Mouse (Mus musculus) mouse trophoblast stem cell (cell line): ENCODE data around the gene Angptl2.
"Not testable (repeated sequence)": the region's sequence is repeated elsewhere in the genome, so short reads cannot be mapped to it uniquely, and the experiment has no call there.

Experiments used
- in situ Hi-C, 2 experiments: fragments of 300-500 bp; cut with MseI, MboI; formaldehyde crosslinking; loops; 2 replicates in 1 of 2; 3 replicates in 1 of 2; pipeline ENCODE4 v1.15.1; 2025

The Angptl2 gene

GRCm38 (mm10) chr2:33200368-33201068, 15.4 kb upstream of the Angptl2 start:
- in situ Hi-C loops: no loop called here

GRCm38 (mm10) chr2:33203284-33203683, 12.6 kb upstream of the Angptl2 start:
- in situ Hi-C loops: no loop called here

DNA sequence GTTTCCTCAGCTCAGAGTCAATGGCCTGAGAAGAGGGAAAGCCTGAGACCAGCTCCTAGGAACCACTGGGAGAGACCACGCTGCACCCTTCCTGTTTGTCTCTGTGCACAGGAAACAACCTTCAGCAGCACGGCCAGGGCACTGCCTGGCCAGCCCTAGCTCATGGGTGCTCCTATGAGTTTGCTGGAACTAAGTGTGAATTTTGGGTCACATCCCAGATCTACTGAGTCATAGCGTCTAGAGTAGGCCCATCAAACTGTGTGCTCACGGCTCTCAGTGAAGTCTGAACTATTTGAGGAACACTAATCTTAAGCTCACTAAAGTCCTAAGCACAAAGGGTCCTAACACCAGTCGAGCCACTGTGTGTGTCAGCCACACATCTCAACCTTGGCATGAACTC, 10.9 kb upstream of the Angptl2 start:
- in situ Hi-C loops: no loop called here

DNA sequence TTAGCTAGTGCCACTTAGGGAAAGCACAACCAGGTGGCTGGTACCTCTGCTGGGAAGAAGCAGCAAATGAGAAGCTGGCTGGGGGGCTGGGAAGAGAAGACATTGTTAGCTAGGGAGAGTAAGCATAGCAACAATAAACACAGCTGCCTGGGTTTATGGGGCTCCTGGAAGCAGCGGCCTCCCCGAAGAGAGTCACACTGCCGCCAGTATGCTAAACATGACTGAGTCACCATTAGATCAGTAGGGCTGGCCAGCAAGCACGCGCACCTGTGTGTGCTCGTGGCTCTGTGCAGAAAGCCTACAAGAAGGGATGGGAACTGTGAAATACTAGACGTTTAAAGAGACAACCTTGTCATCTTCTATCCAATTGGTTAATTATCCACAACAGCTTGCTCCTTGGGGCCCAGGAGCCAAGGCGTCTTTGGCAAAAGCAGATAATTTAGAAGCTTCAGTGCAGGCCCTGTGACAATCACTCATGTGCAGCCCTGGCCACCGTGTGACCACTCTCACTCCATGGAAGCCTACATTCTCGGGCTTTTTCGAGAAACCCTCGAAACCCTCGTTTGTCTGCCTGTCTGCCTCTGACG, 9.8 kb upstream of the Angptl2 start:
- in situ Hi-C loops: no loop called here

DNA sequence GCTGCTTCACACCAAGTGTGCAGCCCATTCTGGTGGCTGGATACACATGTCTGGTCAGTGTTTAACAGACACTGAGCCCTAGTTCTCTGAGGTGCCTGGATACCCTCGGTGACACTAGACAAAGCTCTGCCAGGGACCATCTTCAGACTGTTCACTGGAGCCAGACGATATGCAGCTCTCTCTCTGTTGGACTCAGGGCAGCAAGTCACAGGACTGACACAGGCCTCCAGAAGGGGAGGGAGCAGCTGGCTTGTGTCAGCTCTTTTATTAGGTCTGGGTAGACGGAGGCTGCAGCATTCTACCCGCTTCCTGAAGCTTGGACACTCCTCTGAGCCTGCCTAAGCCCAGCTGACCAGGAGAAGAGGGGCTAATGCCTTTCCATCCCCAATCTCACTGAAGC, 8.8 kb upstream of the Angptl2 start:
- in situ Hi-C loops: no loop called here

- in situ Hi-C loops: no loop called here
Observed at GRCm38 (mm10) chr2:33208134-33208533, 7.7 kb upstream of the Angptl2 start.

DNA sequence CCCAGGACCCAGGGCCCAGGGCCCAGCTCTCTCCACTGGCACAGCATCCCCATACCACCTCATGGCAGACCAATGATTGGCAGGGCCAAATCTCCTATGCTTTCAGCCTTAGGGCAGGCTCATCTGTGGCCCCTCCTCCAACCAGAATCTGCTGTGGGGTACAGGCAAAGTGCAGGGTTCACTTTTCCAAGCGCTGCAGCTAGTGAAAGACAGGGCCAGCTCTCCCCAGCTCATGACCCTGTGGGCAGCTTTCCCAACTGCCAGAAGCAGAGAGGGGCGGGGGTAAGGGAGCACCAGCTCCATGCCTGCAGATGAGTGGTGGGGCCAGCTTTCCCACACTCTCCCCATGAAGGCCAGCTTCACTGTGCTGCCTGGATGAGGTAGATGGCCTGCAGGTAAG, 5.0 kb upstream of the Angptl2 start:
- in situ Hi-C loops: no loop called here

- in situ Hi-C loops: not testable (repeated sequence)
Observed at GRCm38 (mm10) chr2:33211263-33211662, 4.6 kb upstream of the Angptl2 start.

GRCm38 (mm10) chr2:33215177-33215699, 631 bp upstream of the Angptl2 start:
- in situ Hi-C loops: no loop called here

DNA sequence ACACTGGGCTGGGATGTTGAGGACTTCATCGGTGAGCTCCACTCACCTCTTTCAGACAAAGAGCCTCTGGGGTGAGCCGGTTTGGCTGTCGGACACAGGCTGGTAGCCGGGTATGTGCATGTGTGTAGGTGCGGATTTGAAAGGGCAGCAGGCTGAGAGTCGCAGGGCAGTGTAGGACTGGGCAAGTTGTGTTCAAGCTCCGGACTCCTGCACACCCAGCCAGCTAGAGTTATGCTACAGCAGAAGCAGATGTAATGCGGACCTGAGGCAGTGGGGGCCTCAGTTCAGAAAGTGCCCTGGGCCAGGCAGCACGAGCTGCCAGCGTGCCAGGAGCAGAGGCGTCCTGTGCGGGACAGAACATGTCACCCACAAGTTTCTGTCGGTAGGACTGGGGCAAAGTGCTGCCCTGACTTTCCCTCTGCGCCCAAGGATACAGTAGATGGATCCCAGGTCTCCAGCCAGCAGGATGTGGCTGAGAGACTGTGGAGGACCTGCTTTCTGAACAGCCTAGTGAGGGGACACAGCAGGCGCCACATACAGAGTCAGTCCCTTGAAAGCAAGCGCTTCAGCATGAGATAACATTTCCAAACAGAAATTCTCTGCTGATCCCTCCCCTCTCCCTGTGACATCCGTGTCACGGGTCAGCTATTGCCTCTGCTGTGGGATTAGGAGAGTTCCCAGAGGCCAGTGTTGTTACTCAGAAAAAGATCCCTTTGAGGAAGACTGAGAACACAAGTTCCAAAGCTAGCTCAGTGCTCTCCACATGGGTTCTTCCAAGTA, 966 bp downstream of the Angptl2 start:
- in situ Hi-C loops: no loop called here

DNA sequence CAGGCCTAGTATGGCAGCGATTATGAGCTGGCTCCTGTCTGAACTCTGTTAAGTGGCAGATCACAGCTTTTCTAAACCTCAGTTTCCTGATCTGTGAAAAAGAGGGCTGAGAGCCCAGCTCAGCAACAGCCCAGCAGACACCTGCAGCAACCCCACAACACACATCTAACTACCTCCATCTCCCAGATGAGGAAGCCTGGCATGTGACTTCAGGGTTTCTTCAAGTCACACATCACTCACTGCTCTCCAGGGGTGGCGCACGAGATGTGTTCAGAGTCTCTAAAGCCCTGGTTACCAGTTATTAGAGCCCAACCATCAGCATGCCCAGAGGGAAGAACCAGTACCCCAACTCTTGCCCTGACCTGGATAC, 1.5 kb downstream of the Angptl2 start:
- in situ Hi-C loops: no loop called here

DNA sequence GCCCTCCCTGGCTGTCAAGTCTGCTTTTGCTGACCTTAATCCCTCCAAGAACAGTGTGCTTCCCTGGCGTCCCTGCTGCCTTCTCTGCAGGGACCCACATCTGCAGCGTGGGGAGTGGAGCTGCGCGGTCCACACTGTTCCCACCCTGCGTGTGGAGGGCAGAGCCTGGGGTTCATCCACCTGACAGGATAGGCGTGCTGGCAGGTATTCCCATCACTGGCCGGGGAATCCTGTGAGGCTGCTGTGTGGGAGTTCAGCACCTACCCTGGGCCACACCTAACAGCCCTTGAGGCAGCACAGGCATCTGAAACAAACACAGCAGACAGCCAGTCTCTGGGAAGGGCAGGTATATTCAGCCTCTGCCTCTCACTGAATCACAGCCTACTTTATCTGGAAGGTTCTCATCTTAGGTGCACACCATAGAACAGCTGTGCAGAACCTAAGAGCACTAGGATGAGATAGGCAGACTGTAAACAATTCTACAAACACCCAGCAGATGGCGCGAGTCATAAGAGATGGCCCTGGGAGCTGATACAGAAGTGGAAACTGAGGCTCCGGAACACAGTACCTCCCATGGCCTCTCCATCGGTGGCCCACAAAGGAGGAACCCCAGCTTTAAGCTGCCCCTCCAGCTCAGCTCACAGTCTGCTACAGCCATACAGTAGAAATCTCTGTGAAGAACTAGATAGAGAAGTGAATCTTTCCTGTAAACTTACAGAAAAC, 3.2 kb downstream of the Angptl2 start:
- in situ Hi-C loops: no loop called here

DNA sequence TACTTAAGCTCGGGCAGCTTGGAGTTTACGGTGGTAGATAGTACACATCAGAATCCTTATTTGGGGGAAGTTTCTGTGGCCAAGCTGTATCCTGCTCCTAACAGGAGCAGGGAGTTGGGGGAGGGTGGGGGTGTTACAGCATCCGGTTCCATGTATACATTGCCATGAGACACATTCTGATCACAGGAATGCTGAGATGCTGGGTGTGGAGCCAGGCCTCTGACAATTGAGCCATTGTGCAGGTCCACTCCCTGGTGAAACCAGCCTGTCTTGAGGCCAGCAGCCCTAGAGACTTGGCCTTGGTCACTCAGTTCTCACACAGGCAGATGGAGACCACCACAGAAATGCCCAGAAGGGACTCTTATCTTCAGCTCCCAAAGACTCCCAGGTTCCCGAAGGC, 3.8 kb downstream of the Angptl2 start:
- in situ Hi-C loops: loop anchor here in 1 of 2 experiments (10.0 kb wide), 1 partner anchor 125 kb away; no protein-coding TSS in a partner anchor

GRCm38 (mm10) chr2:33220246-33220645, 4.4 kb downstream of the Angptl2 start:
- in situ Hi-C loops: loop anchor here in 1 of 2 experiments (10.0 kb wide), 1 partner anchor 125 kb away; no protein-coding TSS in a partner anchor

GRCm38 (mm10) chr2:33220674-33221338, 4.9 kb downstream of the Angptl2 start:
- in situ Hi-C loops: loop anchor here in 1 of 2 experiments (10.0 kb wide), 1 partner anchor 124 kb away; no protein-coding TSS in a partner anchor

- in situ Hi-C loops: loop anchor here in 1 of 2 experiments (10.0 kb wide), 1 partner anchor 123 kb away; no protein-coding TSS in a partner anchor
Observed at GRCm38 (mm10) chr2:33221339-33221900, 5.6 kb downstream of the Angptl2 start.

DNA sequence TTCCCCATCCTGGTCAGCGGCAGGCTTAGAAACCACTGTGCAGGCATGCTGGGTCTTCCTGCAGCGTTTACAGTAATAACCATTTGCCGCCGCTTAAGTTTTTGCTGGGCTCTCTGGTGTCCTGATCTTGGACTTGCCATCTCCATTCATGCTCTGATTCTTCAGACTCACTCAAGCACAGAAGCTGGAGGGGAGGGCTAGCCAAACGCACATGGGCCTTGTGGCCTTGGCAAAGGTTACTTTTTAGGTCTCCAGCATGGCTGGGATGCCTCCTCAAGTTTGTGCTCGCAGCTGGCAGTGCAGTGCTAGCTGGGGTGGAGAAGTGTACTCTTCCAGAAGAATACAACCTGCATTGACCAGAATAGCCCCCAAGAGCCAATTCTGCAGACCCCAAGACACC, 6.6 kb downstream of the Angptl2 start:
- in situ Hi-C loops: loop anchor here in 1 of 2 experiments (10.0 kb wide), 1 partner anchor 122 kb away; no protein-coding TSS in a partner anchor

DNA sequence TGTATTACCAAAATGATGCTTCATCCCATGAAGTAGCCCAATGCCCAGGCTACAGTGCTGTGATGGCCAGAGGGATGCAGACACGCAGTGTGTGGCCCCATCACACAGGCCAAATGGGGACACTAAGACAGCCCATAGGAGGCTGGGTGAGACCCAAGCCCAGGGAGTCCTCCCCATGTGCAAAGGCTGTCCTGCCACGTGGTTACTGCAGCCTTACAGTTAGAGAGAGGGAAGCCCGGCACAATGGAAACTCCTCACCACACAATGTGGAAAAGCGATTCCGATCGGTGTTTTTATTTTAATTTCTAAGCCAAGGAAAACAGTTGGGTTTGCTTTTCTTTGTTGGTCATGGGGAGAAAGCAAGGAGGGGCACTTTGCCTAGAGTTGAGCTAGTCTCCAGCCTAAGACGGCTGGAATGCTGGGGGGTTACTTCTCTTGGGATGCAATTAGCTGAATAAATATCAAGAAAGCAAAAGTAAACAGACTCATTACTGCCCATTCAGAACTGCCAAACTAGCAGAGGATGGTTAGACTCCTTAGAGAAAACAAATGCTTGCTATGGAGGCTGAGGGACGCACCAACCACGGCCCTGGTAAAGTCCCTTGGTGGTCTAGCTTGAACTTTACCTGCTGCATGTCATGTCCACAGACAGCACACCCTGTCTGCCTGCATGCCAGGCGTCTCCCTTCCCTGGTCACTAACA, 7.9 kb downstream of the Angptl2 start:
- in situ Hi-C loops: loop anchor here in 1 of 2 experiments (10.0 kb wide), 1 partner anchor 121 kb away; no protein-coding TSS in a partner anchor

GRCm38 (mm10) chr2:33225921-33226320, 10.1 kb downstream of the Angptl2 start:
- in situ Hi-C loops: loop anchor here in 1 of 2 experiments (10.0 kb wide), 1 partner anchor 119 kb away; no protein-coding TSS in a partner anchor

GRCm38 (mm10) chr2:33228077-33228476, 12.2 kb downstream of the Angptl2 start:
- in situ Hi-C loops: loop anchor here in 1 of 2 experiments (10.0 kb wide), 1 partner anchor 117 kb away; no protein-coding TSS in a partner anchor
